Mouse (Mus musculus) frontal cortex, postnatal 25 days (tissue): ENCODE measurements around the gene Abcd1.

Source experiments
- DNase-seq, 2 experiments: peaks; one replicate each; pipeline ENCODE4 v3.0.0; 2022; ENCODE audit warnings: low spot score in 2 of 2

Abcd1 gene

DNA sequence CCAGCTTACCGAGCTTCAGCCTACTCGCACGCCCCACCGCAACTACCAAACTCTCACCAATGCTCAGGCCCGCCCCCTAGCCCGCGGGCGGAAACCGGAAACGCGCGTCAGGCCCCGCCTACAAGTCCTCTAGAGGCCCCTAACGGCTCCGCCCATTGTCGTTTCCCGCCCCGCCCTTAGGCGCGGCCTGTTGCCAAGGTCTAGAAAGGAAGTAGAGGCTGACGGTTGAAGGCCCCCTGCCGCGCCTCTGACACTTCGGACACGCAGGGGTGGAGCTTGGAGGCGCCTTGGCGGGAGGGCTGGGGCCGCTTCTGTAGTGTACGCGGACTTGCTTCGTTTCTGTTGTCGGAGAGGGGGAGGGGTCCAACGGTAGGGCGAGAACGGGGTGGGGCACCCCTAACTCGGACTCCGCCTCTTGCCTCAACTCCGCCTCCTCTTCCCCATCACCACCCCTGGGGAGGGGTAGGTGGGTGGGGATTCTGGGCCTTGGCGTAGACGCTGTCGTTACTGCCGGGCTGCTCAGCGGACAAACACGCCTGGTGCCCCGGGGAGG, at the start of gene Abcd1, which contains the start of gene Bcap31:
Gene Abcd1, plus strand, starts transcription at position 489 of the 553 bp plus-strand sequence.
Gene Bcap31, minus strand, starts transcription at position 67 of the 553 bp plus-strand sequence.
- DNase-seq: peak; percentile 76 to 79

- DNase-seq: no peak
Observed at GRCm38 (mm10) chrX:73672031-73672431, 44.4 kb upstream of the Abcd1 start.

- DNase-seq: no peak
Observed at GRCm38 (mm10) chrX:73672879-73673618, 43.3 kb upstream of the Abcd1 start, which contains the start of gene Slc6a8. Gene Slc6a8, plus strand, starts transcription at chrX:73673150.

GRCm38 (mm10) chrX:73673619-73673967, 42.8 kb upstream of the Abcd1 start:
- no peak for DNase-seq

DNA sequence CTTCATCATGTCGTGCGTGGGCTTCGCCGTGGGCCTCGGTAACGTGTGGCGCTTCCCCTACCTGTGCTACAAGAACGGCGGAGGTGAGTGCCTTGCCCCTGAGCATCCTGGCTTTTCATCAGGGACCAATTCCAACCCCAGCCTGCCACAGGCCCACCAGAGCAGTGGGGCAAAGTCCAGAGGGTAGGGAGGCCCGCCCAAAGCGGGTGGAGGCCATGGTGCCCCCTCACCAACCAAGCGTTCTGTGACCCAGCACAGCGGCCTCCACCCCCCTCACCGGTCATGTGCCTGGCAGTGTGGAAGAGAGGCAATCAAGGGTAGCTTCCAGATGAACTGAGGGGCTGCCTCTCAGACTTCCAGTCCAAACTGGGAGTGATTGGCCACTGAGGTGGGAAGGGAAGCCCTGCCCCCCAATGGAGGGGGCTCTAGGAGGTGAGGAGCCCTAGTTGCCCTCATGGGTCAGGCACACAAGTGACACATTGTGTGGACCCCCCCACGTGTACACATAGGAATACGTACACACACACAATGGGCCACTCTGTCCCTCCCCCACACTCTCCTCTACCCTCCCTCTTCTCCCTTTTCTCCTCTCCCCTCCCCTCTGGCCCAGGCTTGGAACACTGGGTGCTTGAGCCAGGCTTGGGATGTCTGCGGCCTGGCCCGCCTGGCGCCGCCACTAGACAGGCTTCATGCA, 42.3 kb upstream of the Abcd1 start:
- no peak for DNase-seq

GRCm38 (mm10) chrX:73675231-73675630, 41.2 kb upstream of the Abcd1 start:
- DNase-seq: no peak

GRCm38 (mm10) chrX:73676668-73677067, 39.7 kb upstream of the Abcd1 start:
- DNase-seq: no peak

DNA sequence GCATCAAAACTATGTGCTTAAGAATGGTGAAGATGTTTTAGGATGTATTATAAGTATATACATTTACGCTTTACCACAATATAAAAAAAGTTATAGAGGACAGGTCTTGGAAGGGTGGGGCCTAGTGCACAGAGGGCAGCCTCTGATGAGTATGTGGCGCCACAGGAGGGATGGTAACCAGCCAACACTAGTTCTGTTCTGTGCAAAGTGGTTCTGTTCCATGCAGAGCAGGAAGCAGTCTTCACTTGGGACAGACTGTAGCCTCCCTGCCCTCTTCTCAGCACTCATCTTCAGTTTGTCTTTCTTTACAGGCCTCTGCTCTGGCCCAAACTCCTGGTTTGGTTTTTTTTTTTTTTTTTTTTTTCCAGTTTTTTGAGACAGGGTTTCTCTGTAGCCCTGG, 32.2 kb upstream of the Abcd1 start:
- no peak for DNase-seq

DNA sequence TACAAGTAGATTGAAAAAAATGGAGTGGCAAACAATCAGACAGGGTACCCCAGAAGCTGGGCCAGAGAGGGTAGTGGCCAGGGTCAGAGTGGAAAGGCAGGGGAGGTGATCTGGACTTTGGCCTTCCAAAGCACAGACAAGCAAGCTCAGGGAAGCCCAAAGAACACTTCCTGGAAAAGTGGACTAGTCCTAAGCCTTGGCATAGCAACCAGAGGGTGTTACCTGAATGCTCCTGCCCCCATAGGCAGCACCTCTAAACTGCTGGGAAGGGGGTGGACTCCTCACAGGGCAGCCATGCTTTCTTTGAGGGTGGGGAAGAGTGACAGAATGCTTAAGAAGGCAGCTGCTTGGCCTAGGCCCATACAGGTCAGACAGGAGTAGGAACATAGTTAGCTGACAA, 31.4 kb upstream of the Abcd1 start:
- no peak for DNase-seq

DNA sequence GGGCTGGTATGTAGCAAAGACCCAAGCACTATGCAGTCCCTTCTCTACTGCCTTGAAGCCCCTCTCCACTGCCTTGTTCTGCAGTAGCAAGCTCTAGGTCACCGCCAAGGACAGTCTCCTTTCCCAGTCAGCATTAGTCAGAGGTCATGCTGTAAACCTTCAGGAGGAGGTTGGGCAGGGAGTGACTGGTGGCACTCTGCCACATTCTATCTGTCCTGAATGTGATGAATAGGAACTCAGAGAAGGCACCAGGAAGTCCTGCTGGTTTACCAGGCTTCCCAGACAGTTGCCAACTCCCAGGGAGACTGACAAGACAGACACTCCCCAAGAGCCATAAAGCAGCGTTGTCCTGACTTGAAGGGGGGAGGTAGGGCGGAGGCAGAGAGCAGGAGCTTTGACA, 30.8 kb upstream of the Abcd1 start:
- no peak for DNase-seq

- DNase-seq: no peak
Observed at GRCm38 (mm10) chrX:73690917-73691629, 25.3 kb upstream of the Abcd1 start.

GRCm38 (mm10) chrX:73700472-73700871, 15.9 kb upstream of the Abcd1 start:
- DNase-seq: no peak

- no peak for DNase-seq
Observed at GRCm38 (mm10) chrX:73715476-73716108, 805 bp upstream of the Abcd1 start.

DNA sequence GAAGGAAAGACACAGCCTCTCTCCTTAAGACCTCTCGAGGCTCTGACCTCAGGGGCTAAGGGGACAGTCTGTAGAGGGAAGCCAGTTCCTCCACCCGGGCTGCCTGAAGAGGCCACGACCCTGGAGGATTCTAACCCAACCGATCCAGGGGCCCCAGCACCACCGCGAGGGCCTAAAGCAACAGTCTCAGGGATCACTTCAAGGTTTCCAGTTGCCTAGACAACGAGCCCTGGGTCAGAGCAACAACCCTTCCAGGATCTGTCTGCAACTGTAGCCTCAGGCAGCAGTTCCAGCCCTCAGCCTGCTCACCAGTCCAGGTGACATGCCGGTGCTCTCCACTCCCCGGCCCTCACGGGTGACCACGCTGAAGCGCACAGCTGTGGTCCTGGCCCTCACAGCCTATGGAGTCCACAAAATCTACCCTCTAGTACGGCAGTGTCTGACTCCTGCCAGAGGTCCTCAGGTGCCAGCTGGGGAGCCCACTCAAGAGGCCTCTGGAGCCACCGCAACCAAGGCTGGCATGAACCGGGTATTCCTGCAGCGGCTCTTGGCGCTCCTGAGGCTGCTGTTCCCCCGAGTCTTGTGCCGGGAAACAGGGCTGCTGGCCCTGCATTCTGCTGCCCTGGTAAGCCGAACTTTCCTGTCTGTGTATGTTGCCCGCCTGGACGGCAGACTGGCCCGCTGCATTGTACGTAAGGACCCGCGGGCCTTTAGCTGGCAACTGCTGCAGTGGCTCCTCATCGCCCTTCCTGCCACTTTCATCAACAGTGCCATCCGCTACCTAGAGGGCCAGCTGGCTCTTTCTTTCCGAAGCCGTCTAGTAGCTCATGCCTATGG, 530 bp downstream of the Abcd1 start:
- DNase-seq: peak in 1 of 2 experiments; percentile 10

DNA sequence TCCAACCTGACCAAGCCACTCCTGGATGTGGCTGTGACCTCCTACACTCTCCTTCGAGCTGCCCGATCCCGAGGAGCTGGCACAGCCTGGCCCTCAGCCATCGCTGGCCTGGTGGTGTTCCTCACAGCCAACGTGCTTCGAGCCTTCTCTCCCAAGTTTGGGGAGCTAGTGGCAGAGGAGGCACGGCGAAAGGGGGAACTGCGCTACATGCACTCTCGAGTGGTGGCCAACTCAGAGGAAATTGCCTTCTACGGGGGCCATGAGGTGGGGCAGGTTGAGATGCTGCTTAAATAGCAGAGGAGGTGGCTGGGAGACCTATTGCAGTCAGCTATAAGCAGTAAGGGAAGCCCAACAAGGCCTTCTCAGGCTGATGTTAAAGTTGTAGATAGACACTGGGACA, 1.3 kb downstream of the Abcd1 start:
- DNase-seq: no peak

GRCm38 (mm10) chrX:73718271-73718670, 1.9 kb downstream of the Abcd1 start:
- DNase-seq: no peak

- no peak for DNase-seq
Observed at GRCm38 (mm10) chrX:73718686-73719362, 2.4 kb downstream of the Abcd1 start.

DNA sequence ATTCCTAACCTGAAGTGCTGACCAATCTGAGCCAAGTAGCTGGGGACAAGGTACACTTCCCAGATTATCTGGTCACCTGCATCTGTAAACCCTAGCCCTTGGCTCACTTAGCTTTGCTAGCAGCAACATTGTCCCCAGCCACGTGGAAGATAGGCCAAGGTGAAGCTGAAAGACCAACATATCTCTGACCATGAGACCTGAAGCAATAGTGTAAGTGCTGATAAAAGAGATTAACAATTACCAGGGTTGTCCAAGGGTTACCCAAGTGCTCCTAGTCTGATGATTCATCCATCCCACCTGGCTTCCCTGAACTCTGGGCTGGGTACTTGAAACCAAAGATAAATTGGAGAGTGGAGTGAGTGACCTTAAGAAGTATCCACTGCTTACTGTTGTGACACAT, 14.5 kb downstream of the Abcd1 start:
- DNase-seq: no peak

GRCm38 (mm10) chrX:73738155-73738554, 21.8 kb downstream of the Abcd1 start:
- no peak for DNase-seq

DNA sequence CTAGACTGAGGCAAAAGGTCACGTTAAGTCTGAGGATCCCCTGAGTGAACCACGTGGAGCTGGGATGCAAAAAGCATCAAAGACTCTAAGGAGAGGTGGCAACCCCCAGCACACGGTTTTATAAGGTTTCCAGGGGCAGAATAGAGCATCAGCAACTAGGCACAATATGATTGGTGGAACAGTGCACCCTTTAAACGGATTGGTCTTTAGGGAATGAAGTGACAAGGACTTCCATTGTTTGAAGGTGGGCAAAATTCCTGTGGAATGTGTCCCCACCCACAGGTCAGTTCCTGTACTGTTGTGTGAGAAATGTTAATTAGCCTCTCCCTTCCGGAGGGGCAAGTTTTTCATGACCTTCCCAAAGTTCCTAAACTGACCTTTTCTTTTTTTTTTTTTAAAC, 22.8 kb downstream of the Abcd1 start:
- DNase-seq: no peak
